Mouse (Mus musculus) ES-Bruce4 (cell line): ENCODE measurements around the gene Nptn.
"Not testable (repeated sequence)": the region's sequence is repeated elsewhere in the genome, so short reads cannot be mapped to it uniquely, and the experiment has no call there.

Source experiments
- CTCF ChIP-seq: IDR thresholded peaks from one replicate; pipeline ENCODE4 v1.8.1; 2011; ENCODE audit warnings: low read depth, low read length
- POLR2A ChIP-seq: IDR thresholded peaks from one replicate; pipeline ENCODE4 v1.8.1; 2011; ENCODE audit warnings: low read length; ENCODE audit not compliant: insufficient read depth

GRCm38 (mm10) chr9:58580453-58581195, 1.4 kb upstream of the Nptn start:
- TF ChIP-seq CTCF, POLR2A: not testable (repeated sequence)
